Mouse (Mus musculus): ENCODE measurements around the gene Abcg1. TPM values are rescaled to one million over a fixed set of nuclear protein-coding genes. Genes with fewer than 3 reads are reported as not detected.
A peak's percentile ranks its signal among the peaks of the same experiment; 100 is the strongest.

The Abcg1 gene
- total RNA-seq, 2 experiments from 2014 or later: 12.9 to 14.2 TPM

- DNase-seq: peak; percentile 30
These were observed 21.8 kb downstream of the Abcg1 start for GRCm38 (mm10) chr17:31079078-31079840.

GRCm38 (mm10) chr17:31082296-31083078 lies 25.0 kb downstream of the Abcg1 start:
- DNase-seq: no peak

GRCm38 (mm10) chr17:31085519-31085918 lies 28.0 kb downstream of the Abcg1 start:
- no peak for DNase-seq

GRCm38 (mm10) chr17:31086196-31086595 lies 28.7 kb downstream of the Abcg1 start:
- peak; percentile 35 for DNase-seq

- DNase-seq: no peak
These were observed 31.2 kb downstream of the Abcg1 start for GRCm38 (mm10) chr17:31088711-31089110.

GRCm38 (mm10) chr17:31089848-31090247 lies 32.4 kb downstream of the Abcg1 start:
- DNase-seq: no peak

- DNase-seq: no peak
These were observed 33.7 kb downstream of the Abcg1 start for GRCm38 (mm10) chr17:31091023-31091735.

- DNase-seq: no peak
These were observed 37.3 kb downstream of the Abcg1 start for GRCm38 (mm10) chr17:31094781-31095180.

- no peak for DNase-seq
These were observed 38.1 kb downstream of the Abcg1 start for GRCm38 (mm10) chr17:31095570-31095969.

- DNase-seq: no peak
These were observed 39.4 kb downstream of the Abcg1 start for GRCm38 (mm10) chr17:31096893-31097292.

- DNase-seq: no peak
These were observed 41.3 kb downstream of the Abcg1 start for GRCm38 (mm10) chr17:31098788-31099187.

- peak; percentile 72 for DNase-seq
These were observed 45.6 kb downstream of the Abcg1 start for GRCm38 (mm10) chr17:31103007-31103570.

- DNase-seq: peak; percentile 64
These were observed 46.3 kb downstream of the Abcg1 start for GRCm38 (mm10) chr17:31103823-31104222.

- DNase-seq: no peak
These were observed 50.9 kb downstream of the Abcg1 start for GRCm38 (mm10) chr17:31108388-31108787.

- no peak for DNase-seq
These were observed 55.8 kb downstream of the Abcg1 start for GRCm38 (mm10) chr17:31113191-31113856.

- no peak for DNase-seq
These were observed 58.6 kb downstream of the Abcg1 start for GRCm38 (mm10) chr17:31116063-31116462.

GRCm38 (mm10) chr17:31117946-31118345 lies 60.5 kb downstream of the Abcg1 start:
- no peak for DNase-seq

GRCm38 (mm10) chr17:31119429-31119828 lies 62.0 kb downstream of the Abcg1 start:
- DNase-seq: peak; percentile 87

- DNase-seq: peak; percentile 58
These were observed 64.5 kb downstream of the Abcg1 start for GRCm38 (mm10) chr17:31121975-31122374.

GRCm38 (mm10) chr17:31125548-31126266 lies 68.2 kb downstream of the Abcg1 start:
- no peak for DNase-seq

GRCm38 (mm10) chr17:31128708-31129318 lies 71.3 kb downstream of the Abcg1 start:
- DNase-seq: no peak

Data from adrenal gland, postnatal 10 days (tissue).